Mouse (Mus musculus) spleen, adult 2 months (tissue): Measurements from ENCODE around the gene Myo9b. TPM values are rescaled to one million over a fixed set of nuclear protein-coding genes. Genes with fewer than 3 reads are reported as not detected.
"Not testable (repeated sequence)": the region's sequence is repeated elsewhere in the genome, so short reads cannot be mapped to it uniquely, and the experiment has no call there.

ENCODE experiments used
- DNase-seq, 2 experiments: peaks; one replicate each; pipeline versions ENCODE4 v3.0.0 to v3.0.0-alpha.2; 2012 to 2021; ENCODE audit warnings: low spot score in 2 of 2, low read depth in 1 of 2
- H3K27ac ChIP-seq: fragments of 200-500 bp; 2 replicates; pipeline ENCODE4 v1.5.1; 2012; ENCODE audit warnings: low read length, inconsistent platforms; ENCODE audit not compliant: insufficient read depth
- H3K27me3 ChIP-seq: fragments of 200-500 bp; 2 replicates; pipeline ENCODE4 v1.6.1; 2012; ENCODE audit warnings: mild to moderate bottlenecking, moderate library complexity, low read length, inconsistent platforms; ENCODE audit not compliant: control insufficient read depth, insufficient read depth
- H3K36me3 ChIP-seq: fragments of 200-500 bp; 2 replicates; pipeline ENCODE4 v1.6.1; 2012; ENCODE audit warnings: mild to moderate bottlenecking, low read length, inconsistent platforms; ENCODE audit not compliant: control insufficient read depth, insufficient read depth
- H3K4me1 ChIP-seq: fragments of 200-500 bp; 2 replicates; pipeline ENCODE4 v1.6.1; 2011; ENCODE audit warnings: inconsistent platforms; ENCODE audit not compliant: control insufficient read depth, insufficient read depth, insufficient read length
- H3K4me3 ChIP-seq: fragments of 200-500 bp; 2 replicates; pipeline ENCODE4 v1.5.1; 2011; ENCODE audit warnings: mild to moderate bottlenecking, inconsistent platforms; ENCODE audit not compliant: insufficient read depth, insufficient read length; ENCODE audit errors: extremely low read depth
- CTCF ChIP-seq: fragments of 200-500 bp; IDR thresholded peaks from 2 replicates; pipeline ENCODE4 v1.5.1; 2011; ENCODE audit warnings: mild to moderate bottlenecking, inconsistent platforms; ENCODE audit not compliant: insufficient read depth, insufficient read length, insufficient replicate concordance; ENCODE audit errors: extremely low read depth
- POLR2A ChIP-seq: fragments of 200-500 bp; IDR thresholded peaks from 2 replicates; pipeline ENCODE4 v1.6.1; 2011; ENCODE audit warnings: low read depth, low read length, inconsistent platforms
- WGBS: fragments of 180-500 bp; shearing (Covaris S2); methylation state at CpG from one replicate; pipeline ENCODE4 v1.1.7; 2018; 5-methylcytosine and 5-hydroxymethylcytosine counted together
- polyA plus RNA-seq: library from polyadenylated mRNA; depleted of rRNA; stranded (reverse); fragments of >200 nt; gene quantifications from 2 replicates; pipeline ENCODE4 v1.2.3, GENCODE M21; 2012

Myo9b gene
- polyA plus RNA-seq, 1 experiment, result 47.6 TPM

- H3K4me3 ChIP-seq, result no peak overlapping the region
- peaks cover 4% of the 10 kb centered on the region for H3K36me3 ChIP-seq
- TF ChIP-seq CTCF (no peak), POLR2A (no peak)
- no peak overlapping the region for H3K27ac ChIP-seq
- no peak for DNase-seq
- H3K4me1 ChIP-seq, result peaks cover 6% of the 10 kb centered on the region; the same call in 1 of the 2 replicates
- H3K27me3 ChIP-seq, result no peaks in the 10 kb centered on the region
- 65% methylated on average over 6 of the region's 6 CpGs for WGBS
Observed at GRCm38 (mm10) chr8:71310446-71310845, 37.9 kb downstream of the Myo9b start.

- H3K4me3 ChIP-seq, result no peak overlapping the region
- 86% methylated on average over 1 of the region's 1 CpGs for WGBS
- peaks cover 6% of the 10 kb centered on the region; the same call in 1 of the 2 replicates for H3K4me1 ChIP-seq
- DNase-seq, result no peak
- no peaks in the 10 kb centered on the region for H3K27me3 ChIP-seq
- peaks cover 8% of the 10 kb centered on the region for H3K36me3 ChIP-seq
- no peak overlapping the region for H3K27ac ChIP-seq
- TF ChIP-seq POLR2A, result no peak
Observed at GRCm38 (mm10) chr8:71312700-71313099, 40.2 kb downstream of the Myo9b start.

DNA sequence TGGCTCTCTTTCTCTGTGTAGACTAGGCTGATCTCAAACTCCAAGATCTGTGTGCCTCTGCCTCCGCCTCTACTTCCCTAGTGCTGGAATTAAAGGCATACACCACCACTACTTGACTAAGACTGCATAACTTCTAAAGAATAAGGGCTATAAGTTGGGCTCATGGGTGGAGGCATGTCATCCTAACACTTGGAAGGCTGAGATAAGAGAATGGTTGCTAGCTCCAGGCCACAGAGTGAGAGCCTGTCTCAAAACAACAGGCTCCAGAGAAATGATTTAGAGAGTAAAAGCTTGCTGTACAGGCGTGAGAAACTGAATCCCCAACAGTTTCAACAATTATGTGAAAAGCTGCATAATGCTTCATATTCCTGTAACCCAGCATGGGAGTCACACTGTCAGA is 41.4 kb downstream of the Myo9b start:
- no peak overlapping the region; the same call in 1 of the 2 replicates for H3K27ac ChIP-seq
- H3K4me1 ChIP-seq, result peaks cover 6% of the 10 kb centered on the region; the same call in 1 of the 2 replicates
- TF ChIP-seq POLR2A (no peak), CTCF (no peak)
- no peaks in the 10 kb centered on the region for H3K27me3 ChIP-seq
- H3K4me3 ChIP-seq, result no peak overlapping the region
- peaks cover 8% of the 10 kb centered on the region for H3K36me3 ChIP-seq
- 83% methylated on average over 2 of the region's 2 CpGs for WGBS
- no peak for DNase-seq

GRCm38 (mm10) chr8:71315972-71316371 is 43.5 kb downstream of the Myo9b start:
- no peak overlapping the region for H3K27ac ChIP-seq
- no peaks in the 10 kb centered on the region for H3K4me1 ChIP-seq
- H3K36me3 ChIP-seq, result peaks cover 8% of the 10 kb centered on the region
- TF ChIP-seq POLR2A (no peak), CTCF (no peak)
- H3K4me3 ChIP-seq, result no peak overlapping the region
- H3K27me3 ChIP-seq, result no peaks in the 10 kb centered on the region
- 93% methylated on average over 5 of the region's 5 CpGs for WGBS
- no peak for DNase-seq

DNA sequence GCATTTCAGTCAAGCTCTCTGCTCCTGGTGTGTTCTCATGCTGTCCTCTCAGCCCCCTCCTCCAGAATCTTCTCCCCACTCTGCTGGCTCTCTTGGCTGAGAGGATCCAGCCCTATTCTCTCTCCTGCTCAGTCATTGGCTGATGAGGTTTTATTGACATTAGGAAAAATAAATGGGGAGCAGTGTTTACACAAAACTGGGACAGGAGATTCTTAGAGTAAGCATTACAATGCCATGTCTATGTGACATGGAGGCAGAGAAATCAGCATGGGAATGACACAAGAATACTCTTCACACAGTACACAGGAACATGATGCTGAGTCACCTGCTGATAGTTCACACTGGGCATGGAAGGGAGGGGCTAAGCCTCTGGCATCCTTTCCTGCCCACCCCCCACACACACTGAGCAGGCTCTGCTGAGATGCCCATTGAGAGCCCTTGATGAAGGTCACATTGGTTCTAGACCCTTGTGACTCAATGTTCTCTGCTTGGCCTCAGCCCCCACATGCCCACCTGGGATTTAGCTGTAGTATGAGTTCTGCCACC is 44.0 kb downstream of the Myo9b start:
- Histone ChIP-seq H3K36me3 (peaks cover 8% of the 10 kb centered on the region), H3K4me1 (no peaks in the 10 kb centered on the region), H3K27ac (no peak overlapping the region), H3K4me3 (no peak overlapping the region), H3K27me3 (no peaks in the 10 kb centered on the region)
- TF ChIP-seq POLR2A, result no peak
- TF ChIP-seq CTCF, result no peak
- DNase-seq, result no peak

GRCm38 (mm10) chr8:71318610-71319009 is 46.1 kb downstream of the Myo9b start:
- H3K4me3 ChIP-seq, DNase-seq, H3K4me1 ChIP-seq, H3K27me3 ChIP-seq, H3K27ac ChIP-seq: not testable (repeated sequence)
- peaks cover 24% of the 10 kb centered on the region for H3K36me3 ChIP-seq
- WGBS, result 75% methylated on average over 5 of the region's 5 CpGs

DNA sequence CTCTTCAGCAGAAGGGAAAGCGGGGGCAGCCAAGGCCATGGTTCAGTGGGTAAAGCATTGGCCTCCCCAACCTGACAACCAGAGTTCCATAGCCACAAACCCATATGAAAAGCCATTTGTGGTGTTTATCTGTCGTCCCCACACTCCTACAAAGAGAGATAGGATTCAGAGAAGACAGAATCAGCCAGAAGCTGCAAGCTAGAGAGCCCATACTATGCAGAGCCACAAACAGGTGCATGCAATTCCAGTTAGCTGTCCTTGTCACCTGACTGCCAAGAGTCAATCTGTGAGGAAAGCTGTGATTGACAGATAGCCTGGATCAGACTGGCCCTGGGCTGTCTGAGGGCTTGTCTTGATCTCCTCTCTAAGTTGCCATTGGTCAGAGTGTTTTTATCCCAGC is 47.2 kb downstream of the Myo9b start:
- H3K27ac ChIP-seq, DNase-seq, H3K4me1 ChIP-seq, H3K4me3 ChIP-seq, H3K27me3 ChIP-seq: not testable (repeated sequence)
- WGBS, result 73% methylated on average over 2 of the region's 2 CpGs
- peaks cover 32% of the 10 kb centered on the region for H3K36me3 ChIP-seq
